ENCODE assay signal across 26 mouse cellular contexts in the genomic region with DNA sequence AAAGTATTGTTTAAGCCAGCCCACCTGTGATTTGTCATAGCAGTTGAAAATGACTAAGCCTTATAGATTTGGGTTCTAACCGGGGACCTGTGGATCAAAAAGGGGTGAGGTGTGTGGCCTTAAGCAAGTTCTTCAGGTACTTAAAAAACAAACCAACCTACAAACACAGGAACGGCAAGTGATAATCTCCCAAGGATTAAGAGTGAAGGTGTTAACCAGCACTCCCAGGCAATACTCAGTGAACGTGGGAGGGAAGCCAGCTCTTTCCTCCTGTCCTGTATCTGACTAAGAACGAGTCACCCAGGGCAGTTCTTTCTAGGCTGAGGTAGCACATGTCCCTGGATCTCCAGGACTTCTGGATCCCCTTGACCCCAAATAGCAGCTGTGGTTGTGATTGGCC. TPM values are rescaled to one million over a fixed set of nuclear protein-coding genes. Genes with fewer than 3 reads are reported as not detected.
A peak's percentile ranks its signal among the peaks of the same experiment; 100 is the strongest.
DNase-seq lines count a peak whose midpoint lies in the region; ATAC-seq lines count a peak whose summit lies in the region.
"Had no signal": no experiment of that assay in that cellular context is flagged by ENCODE, and none has a peak within 500 bp of the region (broad histone marks: within the 10 kb centered on the region; RNA-seq: fewer than 3 reads in every experiment).

No protein-coding gene starts in this region.

- WGBS in embryonic facial prominence, embryonic 15.5 days = 64% methylated on average over 4 of the region's 4 CpGs
- 78% methylated on average over 4 of the region's 4 CpGs for WGBS in embryonic facial prominence, embryonic 10.5 days
- 48% methylated on average over 4 of the region's 4 CpGs for WGBS in stomach, embryonic 16.5 days

- no peaks in the 10 kb centered on the region for H3K4me1 ChIP-seq in embryonic facial prominence, embryonic 15.5 days
- H3K4me1 ChIP-seq in embryonic facial prominence, embryonic 10.5 days = no peaks in the 10 kb centered on the region
- no peaks in the 10 kb centered on the region; the same call in 1 of the 2 replicates for H3K4me1 ChIP-seq in stomach, embryonic 16.5 days (ENCODE audit: control insufficient read depth, insufficient read depth, low read length)
- H3K4me1 ChIP-seq: forebrain, embryonic 10.5 days; hindbrain, embryonic 12.5 days; hindbrain, embryonic 15.5 days had no signal

- H3K9me3 ChIP-seq in embryonic facial prominence, embryonic 15.5 days (replicated peaks) = no peaks in the 10 kb centered on the region
- no peaks in the 10 kb centered on the region for H3K9me3 ChIP-seq in embryonic facial prominence, embryonic 10.5 days
- H3K9me3 ChIP-seq in stomach, embryonic 16.5 days (replicated peaks; ENCODE audit: control insufficient read depth, low read length) = no peaks in the 10 kb centered on the region
- H3K9me3 ChIP-seq: forebrain, embryonic 13.5 days; hindbrain, embryonic 12.5 days; hindbrain, embryonic 15.5 days had no signal

- no peaks in the 10 kb centered on the region for H3K36me3 ChIP-seq in embryonic facial prominence, embryonic 15.5 days
- H3K36me3 ChIP-seq in embryonic facial prominence, embryonic 10.5 days (replicated peaks) = no peaks in the 10 kb centered on the region
- no peaks in the 10 kb centered on the region for H3K36me3 ChIP-seq in stomach, embryonic 16.5 days (ENCODE audit: control insufficient read depth, insufficient read depth, low read length)
- H3K36me3 ChIP-seq: forebrain, embryonic 10.5 days; G1E; heart, embryonic 13.5 days; hindbrain, embryonic 12.5 days; hindbrain, embryonic 15.5 days had no signal

- no peak overlapping the region for H3K27ac ChIP-seq in embryonic facial prominence, embryonic 15.5 days (replicated peaks)
- H3K27ac ChIP-seq in embryonic facial prominence, embryonic 10.5 days (replicated peaks) = no peak overlapping the region
- peak overlapping the region; percentile 87 for H3K27ac ChIP-seq in stomach, embryonic 16.5 days (ENCODE audit: low read length)
- H3K27ac ChIP-seq: forebrain, embryonic 10.5 days; forebrain, embryonic 13.5 days; heart, embryonic 13.5 days; hindbrain, embryonic 12.5 days; hindbrain, embryonic 15.5 days had no signal

- DNase-seq in embryonic facial prominence, embryonic 10.5 days (ENCODE audit: low spot score) = no peak
- peak; percentile 78 for DNase-seq in fat pad, adult 2 months (ENCODE audit: extremely low read depth, low read depth, low spot score)
- DNase-seq in MN1 (ENCODE audit: low spot score) = no peak
- no peak for DNase-seq in heart, postnatal 36 days
- DNase-seq: adrenal gland, adult 8-10 months; adrenal gland, postnatal 25 days; B cell, adult 2 months; cerebellum, adult 11-12 months; cerebellum, adult 8-10 months; cerebellum, postnatal 36 days; embryo, embryonic 11 days; gastrocnemius, postnatal 10 days; gastrocnemius, postnatal 36 days; heart, adult 11 months; heart, postnatal 14 days had no signal

- no peaks in the 10 kb centered on the region for H3K27me3 ChIP-seq in embryonic facial prominence, embryonic 15.5 days
- no peaks in the 10 kb centered on the region for H3K27me3 ChIP-seq in embryonic facial prominence, embryonic 10.5 days (replicated peaks; ENCODE audit: low read depth, poor library complexity, severe bottlenecking)
- H3K27me3 ChIP-seq in stomach, embryonic 16.5 days (ENCODE audit: control insufficient read depth, insufficient read depth, low read length) = no peaks in the 10 kb centered on the region
- H3K27me3 ChIP-seq: CH12.LX; forebrain, embryonic 13.5 days; hindbrain, embryonic 12.5 days; hindbrain, embryonic 15.5 days had no signal

- no peak overlapping the region for H3K9ac ChIP-seq in embryonic facial prominence, embryonic 15.5 days
- no peak overlapping the region for H3K9ac ChIP-seq in stomach, embryonic 16.5 days (ENCODE audit: low read length)
- H3K9ac ChIP-seq: forebrain, embryonic 13.5 days; heart, embryonic 13.5 days; hindbrain, embryonic 12.5 days; hindbrain, embryonic 15.5 days had no signal

- H3K4me2 ChIP-seq in embryonic facial prominence, embryonic 15.5 days (replicated peaks) = no peak overlapping the region
- no peak overlapping the region for H3K4me2 ChIP-seq in stomach, embryonic 16.5 days (ENCODE audit: low read depth, low read length)
- H3K4me2 ChIP-seq: forebrain, embryonic 13.5 days; heart, embryonic 13.5 days; hindbrain, embryonic 12.5 days; hindbrain, embryonic 15.5 days had no signal

- intact Hi-C loops in heart, postnatal 36 days (cut with DNase I) = no loop called here

- H3K4me3 ChIP-seq in embryonic facial prominence, embryonic 15.5 days (replicated peaks) = no peak overlapping the region
- no peak overlapping the region for H3K4me3 ChIP-seq in embryonic facial prominence, embryonic 10.5 days
- no peak overlapping the region for H3K4me3 ChIP-seq in stomach, embryonic 16.5 days (replicated peaks; ENCODE audit: low read length)
- H3K4me3 ChIP-seq: forebrain, embryonic 10.5 days; forebrain, embryonic 13.5 days; heart, embryonic 13.5 days; hindbrain, embryonic 12.5 days; hindbrain, embryonic 15.5 days had no signal

- 0 out of 2 replicates have a peak, but pooled peaks have one; percentile 7 for ATAC-seq in embryonic facial prominence, embryonic 15.5 days (ENCODE audit: insufficient number of reproducible peaks, low FRiP score, low TSS enrichment, low read depth)
- peak; percentile 37; the same call in 1 of the 2 replicates for ATAC-seq in stomach, embryonic 16.5 days (ENCODE audit: insufficient read depth, low FRiP score)
- ATAC-seq: activated CD4-positive, CD25-positive, alpha-beta regulatory T cell, adult 4 months; forebrain, embryonic 13.5 days; forebrain, embryonic 16.5 days had no signal

RNA-seq across cellular contexts. Expression of a gene that starts 37.1 kb away (rescaled TPM):
- 50.8 and 55.2 TPM in 2 replicates for polyA plus RNA-seq in embryonic facial prominence, embryonic 15.5 days (2015; fragmentation: Nextera tagmentation; extraction: Ambion mirVana)
- 63.1 and 67.0 TPM in 2 replicates for polyA plus RNA-seq in embryonic facial prominence, embryonic 10.5 days (2016; fragmentation: Nextera tagmentation; extraction: Ambion mirVana)
- polyA plus RNA-seq in stomach, embryonic 16.5 days (2015; fragmentation: Nextera tagmentation; extraction: Ambion mirVana) = 54.4 and 60.9 TPM in 2 replicates
- 1 to 10 TPM; 6.8 to 9.4 TPM for total RNA-seq in heart, postnatal 36 days (2021)
